Mouse (Mus musculus): ENCODE data around the gene Chat. TPM values are rescaled to one million over a fixed set of nuclear protein-coding genes. Genes with fewer than 3 reads are reported as not detected.

The Chat gene
- not detected for total RNA-seq (2021)
- long read RNA-seq, experiment 1 = 0 reads
- long read RNA-seq, experiment 2 = 0 reads

- intact Hi-C loops (cut with DNase I) = no loop called here
- DNase-seq = no peak
Measured at GRCm38 (mm10) chr14:32465889-32466288, at the start of gene Chat. TSS of gene Chat (minus strand) at chr14:32465989.

GRCm38 (mm10) chr14:32513336-32514032 is 47.7 kb upstream of the Chat start, which contains the start of gene Ercc6:
TSS of gene Ercc6 (plus strand) at chr14:32513521.
- intact Hi-C loops (cut with DNase I) = no loop called here
- DNase-seq = peak; percentile 94 to 97

- no peak for DNase-seq
- intact Hi-C loops (cut with DNase I) = no loop called here
Measured at GRCm38 (mm10) chr14:32512912-32513311, 47.1 kb upstream of the Chat start.

GRCm38 (mm10) chr14:32509443-32509961 is 43.7 kb upstream of the Chat start:
- intact Hi-C loops (cut with DNase I) = no loop called here
- no peak for DNase-seq

GRCm38 (mm10) chr14:32508105-32508835 is 42.5 kb upstream of the Chat start:
- DNase-seq = no peak
- intact Hi-C loops (cut with DNase I) = no loop called here

- intact Hi-C loops (cut with DNase I) = no loop called here
- no peak for DNase-seq
Measured at GRCm38 (mm10) chr14:32507216-32507615, 41.4 kb upstream of the Chat start.

- intact Hi-C loops (cut with DNase I) = no loop called here
- no peak for DNase-seq
Measured at GRCm38 (mm10) chr14:32506329-32506728, 40.5 kb upstream of the Chat start.

GRCm38 (mm10) chr14:32503897-32504296 is 38.1 kb upstream of the Chat start:
- intact Hi-C loops (cut with DNase I) = no loop called here
- DNase-seq = no peak

GRCm38 (mm10) chr14:32502764-32503688 is 37.2 kb upstream of the Chat start:
- DNase-seq = no peak
- intact Hi-C loops (cut with DNase I) = no loop called here

- intact Hi-C loops (cut with DNase I) = no loop called here
- DNase-seq = no peak
Measured at GRCm38 (mm10) chr14:32501303-32501702, 35.5 kb upstream of the Chat start.

- intact Hi-C loops (cut with DNase I) = no loop called here
- no peak for DNase-seq
Measured at GRCm38 (mm10) chr14:32496115-32496850, 30.5 kb upstream of the Chat start.

- no peak for DNase-seq
- intact Hi-C loops (cut with DNase I) = no loop called here
Measured at GRCm38 (mm10) chr14:32492521-32492920, 26.7 kb upstream of the Chat start.

- peak in 1 of 2 experiments; percentile 23 for DNase-seq
- intact Hi-C loops (cut with DNase I) = loop anchor here (2.0 kb wide), 1 partner anchor 255 kb away; no protein-coding TSS in a partner anchor
Measured at GRCm38 (mm10) chr14:32482061-32482460, 16.3 kb upstream of the Chat start.

GRCm38 (mm10) chr14:32477581-32477980 is 11.8 kb upstream of the Chat start:
- intact Hi-C loops (cut with DNase I) = loop anchor here (10.0 kb wide), 1 partner anchor 163 kb away; no protein-coding TSS in a partner anchor
- no peak for DNase-seq

GRCm38 (mm10) chr14:32476559-32476958 is 10.8 kb upstream of the Chat start:
- no peak for DNase-seq
- intact Hi-C loops (cut with DNase I) = loop anchor here (10.0 kb wide), 1 partner anchor 162 kb away; no protein-coding TSS in a partner anchor

- DNase-seq = peak; percentile 41 to 63
- intact Hi-C loops (cut with DNase I) = loop anchor here (2.0 to 10.0 kb wide), 2 partner anchors 158 to 244 kb away; no protein-coding TSS in a partner anchor
Measured at GRCm38 (mm10) chr14:32472996-32473395, 7.2 kb upstream of the Chat start.

- peak; percentile 72 to 82 for DNase-seq
- intact Hi-C loops (cut with DNase I) = no loop called here
Measured at GRCm38 (mm10) chr14:32467606-32468005, 1.8 kb upstream of the Chat start.

GRCm38 (mm10) chr14:32465506-32465870 is 301 bp downstream of the Chat start:
- intact Hi-C loops (cut with DNase I) = no loop called here
- no peak for DNase-seq
